Mouse (Mus musculus): ENCODE data around the gene Olfr1054. TPM values are rescaled to one million over a fixed set of nuclear protein-coding genes. Genes with fewer than 3 reads are reported as not detected.

The Olfr1054 gene
- not detected for polyA plus RNA-seq (2017; shearing (Covaris generic))

GRCm38 (mm10) chr2:86335333-86335732 is at the start of gene Olfr1054:
Olfr1054 (minus strand) TSS chr2:86335433.

GRCm38 (mm10) chr2:86378293-86378692 is 43.1 kb upstream of the Olfr1054 start, which contains the start of gene Olfr1057:
Olfr1057 (minus strand) TSS chr2:86378393.

GRCm38 (mm10) chr2:86362369-86362768 is 27.1 kb upstream of the Olfr1054 start, which contains the start of gene Olfr1056:
Olfr1056 (minus strand) TSS chr2:86362469.

GRCm38 (mm10) chr2:86350184-86350583 is 15.0 kb upstream of the Olfr1054 start, which contains the start of gene Olfr1055:
Olfr1055 (minus strand) TSS chr2:86350284.

GRCm38 (mm10) chr2:86315184-86315583 is 20.0 kb downstream of the Olfr1054 start, which contains the start of gene Olfr1053:
Olfr1053 (minus strand) TSS chr2:86315284.

GRCm38 (mm10) chr2:86292155-86292554 is 43.1 kb downstream of the Olfr1054 start, which contains the start of gene Olfr1052:
Olfr1052 (plus strand) TSS chr2:86292455.

Other genes with a start within 250 kb of the Olfr1054 start
- not detected for gene Olfr1037, start 248.0 kb downstream of the Olfr1054 start, polyA plus RNA-seq (2017; shearing (Covaris generic))
- gene Olfr1039, start 199.5 kb downstream of the Olfr1054 start, polyA plus RNA-seq (2017; shearing (Covaris generic)) = not detected
- gene Olfr1040, start 188.7 kb downstream of the Olfr1054 start, polyA plus RNA-seq (2017; shearing (Covaris generic)) = not detected
- not detected for gene Olfr1042, start 173.6 kb downstream of the Olfr1054 start, polyA plus RNA-seq (2017; shearing (Covaris generic))
- not detected for gene Olfr1043, start 167.9 kb downstream of the Olfr1054 start, polyA plus RNA-seq (2017; shearing (Covaris generic))
- not detected for gene Olfr1044, start 157.6 kb downstream of the Olfr1054 start, polyA plus RNA-seq (2017; shearing (Covaris generic))
- gene Olfr52, start 149.8 kb downstream of the Olfr1054 start, polyA plus RNA-seq (2017; shearing (Covaris generic)) = not detected
- not detected for gene Olfr1045, start 132.4 kb downstream of the Olfr1054 start, polyA plus RNA-seq (2017; shearing (Covaris generic))
- gene Olfr1046, start 116.1 kb downstream of the Olfr1054 start, polyA plus RNA-seq (2017; shearing (Covaris generic)) = not detected
- not detected for gene Olfr1047, start 104.0 kb downstream of the Olfr1054 start, polyA plus RNA-seq (2017; shearing (Covaris generic))
- not detected for gene Olfr1048, start 95.1 kb downstream of the Olfr1054 start, polyA plus RNA-seq (2017; shearing (Covaris generic))
- gene Olfr1049, start 77.1 kb downstream of the Olfr1054 start, polyA plus RNA-seq (2017; shearing (Covaris generic)) = not detected
- gene Olfr1051, start 56.3 kb downstream of the Olfr1054 start, polyA plus RNA-seq (2017; shearing (Covaris generic)) = not detected
- not detected for gene Olfr1052, start 43.0 kb downstream of the Olfr1054 start, polyA plus RNA-seq (2017; shearing (Covaris generic))
- not detected for gene Olfr1053, start 20.1 kb downstream of the Olfr1054 start, polyA plus RNA-seq (2017; shearing (Covaris generic))
- not detected for gene Olfr1055, start 14.9 kb upstream of the Olfr1054 start, polyA plus RNA-seq (2017; shearing (Covaris generic))
- gene Olfr1056, start 27.0 kb upstream of the Olfr1054 start, polyA plus RNA-seq (2017; shearing (Covaris generic)) = not detected
- gene Olfr1057, start 43.0 kb upstream of the Olfr1054 start, polyA plus RNA-seq (2017; shearing (Covaris generic)) = not detected
- gene Olfr1058, start 53.1 kb upstream of the Olfr1054 start, polyA plus RNA-seq (2017; shearing (Covaris generic)) = not detected
- not detected for gene Olfr1061, start 78.6 kb upstream of the Olfr1054 start, polyA plus RNA-seq (2017; shearing (Covaris generic))
- gene Olfr1062, start 91.3 kb upstream of the Olfr1054 start, polyA plus RNA-seq (2017; shearing (Covaris generic)) = not detected
- not detected for gene Olfr1065, start 115.2 kb upstream of the Olfr1054 start, polyA plus RNA-seq (2017; shearing (Covaris generic))
- gene Olfr1066, start 120.8 kb upstream of the Olfr1054 start, polyA plus RNA-seq (2017; shearing (Covaris generic)) = not detected
- not detected for gene Olfr228, start 152.0 kb upstream of the Olfr1054 start, polyA plus RNA-seq (2017; shearing (Covaris generic))
- not detected for gene Olfr1076, start 173.0 kb upstream of the Olfr1054 start, polyA plus RNA-seq (2017; shearing (Covaris generic))
- gene Olfr1079, start 207.0 kb upstream of the Olfr1054 start, polyA plus RNA-seq (2017; shearing (Covaris generic)) = not detected
- gene Olfr1080, start 222.8 kb upstream of the Olfr1054 start, polyA plus RNA-seq (2017; shearing (Covaris generic)) = not detected

All from CD4-positive, CD25-positive, alpha-beta regulatory T cell, adult 9 weeks (primary cell).